Mouse (Mus musculus): ENCODE data around the gene Olfr1233. TPM values are rescaled to one million over a fixed set of nuclear protein-coding genes. Genes with fewer than 3 reads are reported as not detected.

The Olfr1233 gene
- total RNA-seq (2021): not detected
- long read RNA-seq, experiment 1: 0 reads
- long read RNA-seq, experiment 2: 0 reads

DNA sequence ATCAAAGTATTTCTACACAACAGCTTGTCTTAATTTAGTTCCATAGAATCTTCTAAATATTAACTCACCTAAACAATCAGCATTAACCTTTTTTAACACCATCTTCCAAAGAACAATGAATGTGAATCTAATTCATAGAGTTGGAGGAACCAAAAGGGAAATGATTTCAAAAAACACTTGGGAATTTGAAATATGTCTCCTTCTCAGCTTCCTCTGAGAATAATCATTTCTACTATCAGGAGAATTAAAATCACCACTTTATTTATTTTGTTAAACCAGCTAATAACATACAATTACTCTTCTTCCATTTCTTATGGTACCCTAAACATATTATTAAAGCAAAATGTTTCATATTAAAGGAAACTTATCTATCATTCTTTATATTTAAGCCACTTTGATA lies at the start of gene Olfr1233:
Olfr1233 (minus strand) TSS at position 101 of the 400 bp plus-strand sequence.
- no peak for DNase-seq
- intact Hi-C loops (cut with DNase I): no loop called here

DNA sequence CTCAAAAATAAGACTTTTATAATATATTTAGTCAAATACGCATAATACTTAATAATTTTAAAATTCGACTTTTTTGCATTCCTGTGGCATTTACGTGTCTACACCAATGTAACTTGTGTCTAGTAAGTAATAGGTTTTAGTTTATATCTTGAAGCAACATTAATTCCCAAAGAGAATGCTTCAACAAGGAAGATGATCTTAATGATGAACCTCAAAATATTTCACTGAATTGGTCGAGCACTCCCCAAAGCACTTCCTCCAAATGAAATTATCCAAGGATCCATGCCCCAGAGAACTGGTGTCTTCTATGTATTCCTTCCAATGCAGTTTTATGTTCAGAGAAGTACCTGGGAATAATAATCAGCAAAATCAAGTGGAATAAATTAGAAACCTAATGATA lies 22.6 kb upstream of the Olfr1233 start, which contains the start of gene Olfr1234:
Olfr1234 (minus strand) TSS at position 101 of the 400 bp plus-strand sequence.
- intact Hi-C loops (cut with DNase I): no loop called here
- no peak for DNase-seq

DNA sequence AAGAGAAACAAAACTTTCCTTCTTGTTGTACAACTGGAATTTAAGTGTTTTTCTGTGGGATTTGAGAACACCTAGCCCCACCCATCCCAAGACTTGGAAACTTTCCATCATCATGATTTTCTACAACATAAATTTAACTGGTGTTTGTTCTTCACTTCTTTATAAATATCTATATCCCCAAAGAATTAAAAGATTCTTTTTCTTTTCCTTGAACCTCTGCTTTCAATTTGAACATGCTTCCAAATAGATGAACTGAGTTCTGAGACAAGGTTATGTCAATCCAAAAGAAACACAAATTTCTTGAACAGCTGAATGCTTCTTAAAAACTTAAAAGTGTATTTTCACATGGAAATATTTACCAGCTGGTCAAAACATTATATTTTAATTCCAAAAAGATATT lies 12.6 kb downstream of the Olfr1233 start, which contains the start of gene Olfr1232:
Olfr1232 (minus strand) TSS at position 101 of the 400 bp plus-strand sequence.
- intact Hi-C loops (cut with DNase I): no loop called here
- DNase-seq: no peak

DNA sequence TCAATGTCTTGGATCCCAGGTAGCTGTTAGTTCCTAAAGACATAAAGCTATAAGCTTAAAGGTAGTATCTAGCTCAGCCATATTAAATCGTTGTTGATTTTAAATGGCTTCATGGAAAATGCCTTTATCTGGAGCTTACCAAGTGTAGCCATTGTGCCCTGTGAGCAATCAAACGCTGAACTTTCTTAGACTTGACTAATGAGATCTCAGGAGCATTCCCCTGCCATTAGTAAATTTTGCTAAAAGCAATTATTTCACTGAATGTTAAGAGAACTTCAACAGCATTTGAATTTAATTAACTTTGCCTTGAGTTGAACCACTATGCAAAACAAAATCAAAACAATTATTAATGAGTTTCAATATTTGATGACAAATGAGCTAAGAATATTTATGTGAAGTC lies 35.2 kb downstream of the Olfr1233 start, which contains the start of gene Olfr1231:
Olfr1231 (minus strand) TSS at position 101 of the 400 bp plus-strand sequence.
- DNase-seq: no peak
- intact Hi-C loops (cut with DNase I): no loop called here

DNA sequence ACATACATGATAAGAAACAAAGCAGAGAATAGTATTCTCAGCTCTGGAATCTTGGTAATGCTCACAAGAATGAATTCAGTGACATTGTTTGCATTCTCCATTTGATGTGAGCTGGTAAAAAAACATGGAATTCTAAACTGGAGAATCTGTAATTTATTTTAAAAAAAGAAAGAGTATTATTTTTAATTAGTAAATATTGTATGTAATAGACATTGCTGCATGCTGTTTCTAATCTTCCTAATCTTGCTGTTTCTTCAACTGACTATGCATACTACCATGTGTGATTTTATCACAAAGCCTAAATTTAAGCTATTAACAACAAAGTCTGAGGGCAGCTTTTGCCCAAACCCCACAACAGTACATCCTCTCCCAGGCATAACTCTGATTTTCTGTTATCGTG lies 45.0 kb downstream of the Olfr1233 start, which contains the start of gene Olfr1230:
Olfr1230 (minus strand) TSS at position 101 of the 400 bp plus-strand sequence.
- no peak for DNase-seq
- intact Hi-C loops (cut with DNase I): no loop called here

DNA sequence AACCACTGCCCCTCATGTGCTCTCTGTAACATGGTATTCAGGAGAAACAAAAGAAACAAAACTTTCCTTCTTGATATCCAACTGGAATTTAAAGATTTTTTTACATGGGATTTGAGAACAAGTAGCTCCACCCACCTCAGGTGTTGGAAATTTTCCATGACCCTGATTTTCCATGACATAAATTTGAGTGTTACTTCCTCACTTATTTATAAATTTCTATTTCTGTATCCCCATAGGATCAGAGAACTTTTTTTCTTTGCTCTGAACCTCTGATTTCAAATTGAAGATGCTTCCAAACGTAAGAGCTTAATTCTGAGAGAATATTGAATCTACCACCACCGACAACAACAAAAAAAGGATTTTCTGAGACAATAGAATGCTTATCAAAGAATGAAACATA lies 54.3 kb downstream of the Olfr1233 start, which contains the start of gene Olfr1229:
Olfr1229 (minus strand) TSS at position 101 of the 400 bp plus-strand sequence.
- DNase-seq: no peak
- intact Hi-C loops (cut with DNase I): no loop called here

Other genes starting within 250 kb of the Olfr1233 start
- gene Olfr1220, start 235.6 kb downstream of the Olfr1233 start, total RNA-seq (2021): not detected
- gene Olfr1221, start 225.1 kb downstream of the Olfr1233 start, total RNA-seq (2021): not detected
- gene Olfr1222, start 209.3 kb downstream of the Olfr1233 start, total RNA-seq (2021): not detected
- gene Olfr1223, start 190.8 kb downstream of the Olfr1233 start, total RNA-seq (2021): not detected
- gene Olfr1224-ps1, start 178.3 kb downstream of the Olfr1233 start, total RNA-seq (2021): not detected
- gene Olfr1225, start 167.7 kb downstream of the Olfr1233 start, total RNA-seq (2021): not detected
- not detected for gene Olfr1226, start 142.3 kb downstream of the Olfr1233 start, total RNA-seq (2021)
- gene Olfr1228, start 88.3 kb downstream of the Olfr1233 start, total RNA-seq (2021): not detected
- gene Olfr1229, start 54.4 kb downstream of the Olfr1233 start, total RNA-seq (2021): not detected
- gene Olfr1230, start 45.1 kb downstream of the Olfr1233 start, total RNA-seq (2021): not detected
- not detected for gene Olfr1231, start 35.3 kb downstream of the Olfr1233 start, total RNA-seq (2021)
- not detected for gene Olfr1232, start 12.7 kb downstream of the Olfr1233 start, total RNA-seq (2021)
- not detected for gene Olfr1234, start 22.5 kb upstream of the Olfr1233 start, total RNA-seq (2021)
- gene Olfr1238, start 67.3 kb upstream of the Olfr1233 start, total RNA-seq (2021): not detected
- not detected for gene Olfr1239, start 78.0 kb upstream of the Olfr1233 start, total RNA-seq (2021)
- not detected for gene Olfr1240, start 100.6 kb upstream of the Olfr1233 start, total RNA-seq (2021)
- not detected for gene Olfr1241, start 144.7 kb upstream of the Olfr1233 start, total RNA-seq (2021)
- not detected for gene Olfr1242, start 155.9 kb upstream of the Olfr1233 start, total RNA-seq (2021)
- not detected for gene Olfr1243, start 189.1 kb upstream of the Olfr1233 start, total RNA-seq (2021)
- gene Olfr1245, start 236.0 kb upstream of the Olfr1233 start, total RNA-seq (2021): not detected

Data from gastrocnemius, postnatal 36 days (tissue).